Mouse (Mus musculus) limb, embryonic 14.5 days (tissue): ENCODE data around the gene Actg1. TPM values are rescaled to one million over a fixed set of nuclear protein-coding genes. Genes with fewer than 3 reads are reported as not detected.
A peak's percentile ranks its signal among the peaks of the same experiment; 100 is the strongest.

ENCODE experiments used
- ATAC-seq: fragments of 200-750 bp; cut with Nextera tagmentation; 2 replicates; pipeline ENCODE4 v1.8.0; 2017; ENCODE audit warnings: low read depth, moderate number of reproducible peaks, moderate TSS enrichment; ENCODE audit not compliant: low FRiP score
- DNase-seq: peaks from one replicate; pipeline ENCODE4 v3.0.0-alpha.2; 2015; ENCODE audit warnings: low spot score
- H3K27ac ChIP-seq: fragments of 300-500 bp; sonication (generic); replicated peaks from 2 replicates; pipeline ENCODE4 v1.5.1; 2014; ENCODE audit warnings: low read depth, mild to moderate bottlenecking, low read length, moderate library complexity, mixed read lengths
- H3K27me3 ChIP-seq: fragments of 300-500 bp; sonication (generic); 2 replicates; pipeline ENCODE4 v1.6.1; 2014; ENCODE audit warnings: low read length, mixed read lengths; ENCODE audit not compliant: control insufficient read depth, insufficient read depth
- H3K36me3 ChIP-seq: fragments of 300-500 bp; sonication (generic); 2 replicates; pipeline ENCODE4 v1.6.1; 2014; ENCODE audit warnings: mild to moderate bottlenecking, low read length, moderate library complexity, mixed read lengths; ENCODE audit not compliant: control insufficient read depth, insufficient read depth
- H3K4me1 ChIP-seq: fragments of 300-500 bp; sonication (generic); 2 replicates; pipeline ENCODE4 v1.6.1; 2014; ENCODE audit warnings: antibody characterized with exemption, low read length, mixed read lengths; ENCODE audit not compliant: control insufficient read depth, insufficient read depth
- H3K4me2 ChIP-seq: fragments of 300-500 bp; sonication (generic); replicated peaks from 2 replicates; pipeline ENCODE4 v1.6.1; 2014; ENCODE audit warnings: low read depth, mild to moderate bottlenecking, low read length, moderate library complexity; ENCODE audit not compliant: severe bottlenecking
- H3K4me3 ChIP-seq: fragments of 300-500 bp; sonication (generic); replicated peaks from 2 replicates; pipeline ENCODE4 v1.5.1; 2014; ENCODE audit warnings: low read length
- H3K9ac ChIP-seq: fragments of 300-500 bp; sonication (generic); 2 replicates; pipeline ENCODE4 v1.6.1; 2014; ENCODE audit warnings: mild to moderate bottlenecking, low read depth, low read length, moderate library complexity; ENCODE audit not compliant: severe bottlenecking
- H3K9me3 ChIP-seq: fragments of 300-500 bp; sonication (generic); 2 replicates; pipeline ENCODE4 v1.6.1; 2016; ENCODE audit warnings: low read length; ENCODE audit not compliant: control insufficient read depth
- POLR2A ChIP-seq: fragments of 200-500 bp; IDR thresholded peaks from 2 replicates; pipeline ENCODE4 v1.8.0; 2012; ENCODE audit warnings: inconsistent platforms, mild to moderate bottlenecking, moderate library complexity, borderline replicate concordance; ENCODE audit not compliant: insufficient read depth, insufficient read length; ENCODE audit errors: extremely low read depth
- WGBS: fragments of 180-500 bp; shearing (Covaris S2); extraction: QIAGEN DNeasy Blood & Tissue Kit; methylation state at CpG from one replicate; pipeline ENCODE4 v1.1.7; 2014; 5-methylcytosine and 5-hydroxymethylcytosine counted together
- polyA plus RNA-seq, 2 experiments: library from polyadenylated mRNA; depleted of rRNA in 1 of 2; stranded (reverse) in 1 of 2; unstranded in 1 of 2; fragments of >200 nt; fragmentation: Nextera tagmentation in 1 of 2; extraction: Ambion mirVana in 1 of 2; gene quantifications; 2 replicates each; pipeline versions ENCODE4 v1.2.1 to v1.2.3; 2012 to 2014

Gene Actg1
- polyA plus RNA-seq, 2 experiments: 1,359 to 2,223 TPM

DNA sequence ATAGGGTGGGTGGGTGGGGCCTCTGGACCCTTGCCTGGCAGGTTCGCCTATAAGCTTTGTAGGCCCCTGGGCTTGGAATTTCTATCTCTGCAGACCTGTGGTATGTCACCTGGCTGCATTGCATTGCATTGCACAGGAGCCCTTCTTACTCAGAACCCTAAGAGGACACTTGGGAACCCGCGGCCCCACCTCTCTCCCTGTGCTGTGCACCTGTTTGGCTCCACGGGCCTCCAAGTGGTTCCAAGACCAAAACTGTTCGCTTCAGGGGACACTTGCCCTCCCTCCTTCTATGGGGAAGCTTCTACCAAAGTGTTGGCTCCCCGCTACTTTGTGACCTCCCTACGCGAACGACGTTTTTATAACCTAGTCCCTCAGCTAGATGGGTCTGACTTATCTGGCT is 36.8 kb downstream of the Actg1 start:
- Histone ChIP-seq H3K4me2 (peak overlapping the region; percentile 86), H3K4me1 (peaks cover 35% of the 10 kb centered on the region), H3K36me3 (no peaks in the 10 kb centered on the region), H3K4me3 (peak overlapping the region; percentile 40), H3K9ac (peak overlapping the region; percentile 54; the same call in 1 of the 2 replicates), H3K9me3 (no peaks in the 10 kb centered on the region), H3K27me3 (no peaks in the 10 kb centered on the region), H3K27ac (peak overlapping the region; percentile 86)
- ATAC-seq (no peak), DNase-seq (no peak)
- TF ChIP-seq POLR2A: no peak
- WGBS: 33% methylated on average over 10 of the region's 10 CpGs

DNA sequence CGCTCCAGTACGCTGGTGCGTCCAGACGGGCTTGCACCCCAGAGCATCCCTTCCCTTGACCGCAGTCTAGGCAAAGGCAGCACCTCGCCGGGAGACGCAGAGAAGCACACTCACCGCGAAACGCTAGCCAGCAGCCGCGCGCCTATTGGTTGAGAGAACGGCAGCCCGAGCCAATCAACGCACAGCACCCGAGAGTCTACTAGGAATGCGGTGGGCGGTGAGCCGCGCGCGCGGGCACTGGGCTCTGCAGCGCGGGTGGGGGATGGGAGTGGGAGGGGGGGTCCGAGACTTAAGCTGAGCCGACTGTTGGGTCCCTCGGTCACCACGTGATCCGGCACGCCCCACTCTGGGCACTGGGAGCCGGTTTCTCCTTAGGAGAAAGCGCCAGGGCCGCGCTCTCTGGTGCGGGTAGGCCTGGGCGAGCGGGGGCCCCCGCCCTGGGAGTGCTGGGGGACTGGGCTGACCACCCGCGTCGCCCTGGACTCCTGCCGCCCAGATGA is 37.5 kb downstream of the Actg1 start:
- 2% methylated on average over 43 of the region's 45 CpGs for WGBS
- Histone ChIP-seq H3K4me3 (peak overlapping the region; percentile 40), H3K4me1 (peaks cover 42% of the 10 kb centered on the region), H3K36me3 (no peaks in the 10 kb centered on the region), H3K9me3 (no peaks in the 10 kb centered on the region), H3K27ac (peak overlapping the region; percentile 86), H3K9ac (peak overlapping the region; percentile 54), H3K4me2 (peak overlapping the region; percentile 86), H3K27me3 (no peaks in the 10 kb centered on the region)
- DNase-seq (peak; percentile 97), ATAC-seq (peak; percentile 92)
- TF ChIP-seq POLR2A: 0 out of 2 replicates have a peak, but pooled peaks have one; percentile 63

DNA sequence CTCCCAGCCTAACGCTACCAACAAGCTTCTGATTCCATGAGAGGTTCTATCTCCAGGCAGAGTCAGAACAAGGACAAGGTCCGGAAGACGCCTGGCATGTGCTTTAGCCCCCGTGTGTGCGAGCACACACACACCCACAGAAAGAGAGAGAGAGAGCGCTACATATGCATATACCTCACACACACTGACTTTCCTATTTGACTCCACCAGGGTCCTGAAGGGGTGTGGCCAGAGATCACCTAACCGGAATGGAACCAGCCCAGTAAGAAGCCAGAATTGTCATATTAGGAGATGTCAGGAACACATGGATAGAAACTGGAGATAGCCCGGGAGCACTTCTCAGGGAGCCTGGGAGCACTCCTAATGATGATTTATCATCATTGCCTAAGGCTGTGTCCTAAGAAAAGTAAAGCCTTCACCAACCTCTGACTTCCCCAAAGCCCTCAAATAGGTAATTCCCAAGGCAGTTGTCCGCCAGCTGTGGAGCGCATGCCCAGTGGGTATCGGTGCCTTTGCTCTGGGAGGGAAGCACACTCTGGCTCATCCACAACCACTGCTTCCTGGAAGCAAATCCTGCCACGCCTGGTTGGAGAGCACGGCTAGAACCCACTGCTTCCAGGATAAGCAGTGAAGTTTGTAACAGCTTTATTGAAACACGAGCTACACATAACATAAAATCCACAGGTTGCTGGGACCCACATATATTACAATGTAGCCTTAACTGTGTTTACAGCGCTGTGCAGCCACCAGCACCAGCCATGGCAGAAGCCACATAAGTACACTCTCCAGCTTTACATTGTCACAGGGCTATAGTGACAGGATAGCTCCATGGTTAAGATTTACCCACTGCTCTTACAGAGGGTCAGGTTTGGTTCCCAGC is 39.7 kb downstream of the Actg1 start:
- H3K4me2 ChIP-seq: no peak overlapping the region; the same call in 1 of the 2 replicates
- 44% methylated on average over 15 of the region's 15 CpGs for WGBS
- H3K9ac ChIP-seq: no peak overlapping the region
- no peak for TF ChIP-seq POLR2A
- no peak overlapping the region for H3K27ac ChIP-seq
- no peaks in the 10 kb centered on the region for H3K36me3 ChIP-seq
- H3K4me1 ChIP-seq: peaks cover 52% of the 10 kb centered on the region
- no peak for DNase-seq
- ATAC-seq: no peak
- H3K27me3 ChIP-seq: no peaks in the 10 kb centered on the region
- no peak overlapping the region for H3K4me3 ChIP-seq
- no peaks in the 10 kb centered on the region for H3K9me3 ChIP-seq

DNA sequence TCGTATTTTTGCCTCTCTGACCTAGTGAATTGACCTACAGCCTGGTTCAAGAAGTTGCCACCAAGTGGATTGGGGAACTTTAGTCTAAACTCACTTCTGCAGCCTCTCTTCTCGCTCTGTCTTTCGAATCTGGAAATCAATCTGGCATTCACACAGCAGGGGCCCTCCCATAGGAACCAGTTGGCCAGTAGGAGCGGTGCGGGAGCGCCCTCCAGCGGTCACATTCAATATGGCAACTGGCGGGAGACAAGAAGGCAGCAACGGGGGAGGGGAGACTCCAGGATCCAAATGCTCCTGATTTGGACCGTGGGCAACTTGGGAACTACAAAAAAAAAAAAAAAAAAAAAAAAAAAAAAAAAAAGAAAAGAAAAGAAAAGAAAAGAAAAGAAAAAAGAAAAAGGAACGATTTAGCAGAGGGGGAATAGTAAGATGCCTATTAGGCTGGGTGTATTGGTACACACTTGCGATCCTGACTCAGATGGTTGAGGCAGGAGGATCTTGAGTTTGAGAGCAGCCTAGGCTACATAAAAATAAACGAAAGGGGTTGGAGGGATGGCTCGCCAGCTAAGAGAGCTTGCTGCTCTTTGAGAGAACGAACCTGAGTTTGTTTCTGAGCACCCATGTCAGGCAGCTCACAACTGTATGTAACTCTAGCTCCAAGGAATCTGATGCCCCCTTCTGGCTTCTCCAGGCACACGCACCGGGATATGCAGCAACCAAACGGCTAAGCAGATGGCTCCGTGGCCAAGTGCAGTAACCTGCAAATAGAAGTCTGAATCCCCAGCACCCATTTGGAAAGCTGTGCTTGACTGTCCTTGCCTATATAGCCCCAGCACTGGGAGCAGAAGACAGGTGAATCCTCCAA is 40.5 kb downstream of the Actg1 start:
- Histone ChIP-seq H3K9ac (no peak overlapping the region), H3K4me1 (peaks cover 57% of the 10 kb centered on the region), H3K9me3 (no peaks in the 10 kb centered on the region), H3K4me3 (no peak overlapping the region), H3K36me3 (no peaks in the 10 kb centered on the region), H3K27me3 (no peaks in the 10 kb centered on the region), H3K27ac (no peak overlapping the region), H3K4me2 (no peak overlapping the region; the same call in 1 of the 2 replicates)
- WGBS: 6% methylated on average over 19 of the region's 19 CpGs
- DNase-seq: peak; percentile 93
- TF ChIP-seq POLR2A: no peak
- no peak for ATAC-seq

DNA sequence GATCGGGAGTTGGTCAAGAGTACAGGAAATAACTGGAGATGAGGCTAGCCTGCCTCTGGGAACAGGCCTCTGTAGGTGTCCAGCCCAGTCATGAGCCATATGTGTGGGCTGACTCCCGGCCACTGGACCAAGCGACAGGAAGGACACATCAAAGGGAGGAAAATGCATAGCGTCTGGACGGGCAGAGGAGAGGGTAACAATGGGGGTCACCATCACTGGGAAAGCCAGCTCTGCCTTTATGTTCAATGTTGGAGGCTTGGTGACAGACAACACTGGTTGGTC is 41.3 kb downstream of the Actg1 start:
- Histone ChIP-seq H3K4me2 (no peak overlapping the region), H3K27ac (no peak overlapping the region), H3K36me3 (no peaks in the 10 kb centered on the region), H3K27me3 (no peaks in the 10 kb centered on the region), H3K4me1 (peaks cover 55% of the 10 kb centered on the region), H3K9ac (no peak overlapping the region), H3K9me3 (no peaks in the 10 kb centered on the region), H3K4me3 (no peak overlapping the region)
- 17% methylated on average over 5 of the region's 5 CpGs for WGBS
- no peak for TF ChIP-seq POLR2A
- no peak for ATAC-seq
- DNase-seq: no peak
